Mouse (Mus musculus): ENCODE results near the gene Rph3al. TPM values are rescaled to one million over a fixed set of nuclear protein-coding genes. Genes with fewer than 3 reads are reported as not detected.
A peak's percentile ranks its signal among the peaks of the same experiment; 100 is the strongest.

Gene Rph3al
- polyA plus RNA-seq, 1 experiment from 2014 or later = 2.7 TPM

GRCm38 (mm10) chr11:75846589-75846988 lies 91.6 kb downstream of the Rph3al start:
- 51% methylated on average over 7 of the region's 7 CpGs for WGBS
- DNase-seq (ENCODE audit: low spot score) = no peak
- Histone ChIP-seq H3K27ac (replicated peaks; ENCODE audit: low read depth, low read length) (no peak overlapping the region), H3K4me2 (ENCODE audit: low read depth, severe bottlenecking) (no peak overlapping the region), H3K36me3 (ENCODE audit: control insufficient read depth, insufficient read depth, low read length) (no peaks in the 10 kb centered on the region), H3K4me1 (ENCODE audit: control insufficient read depth, insufficient read depth, low read length) (peaks cover 15% of the 10 kb centered on the region), H3K27me3 (ENCODE audit: control insufficient read depth, insufficient read depth, low read length) (no peaks in the 10 kb centered on the region), H3K4me3 (ENCODE audit: low read depth, low read length) (no peak overlapping the region), H3K9ac (ENCODE audit: low read length) (no peak overlapping the region), H3K9me3 (ENCODE audit: control insufficient read depth, low read length) (no peaks in the 10 kb centered on the region)
- no peak for ATAC-seq (ENCODE audit: insufficient number of reproducible peaks, low FRiP score, low TSS enrichment, low read depth)

GRCm38 (mm10) chr11:75845675-75846074 lies 92.6 kb downstream of the Rph3al start:
- Histone ChIP-seq H3K4me3 (ENCODE audit: low read depth, low read length) (no peak overlapping the region), H3K4me2 (ENCODE audit: low read depth, severe bottlenecking) (no peak overlapping the region), H3K36me3 (ENCODE audit: control insufficient read depth, insufficient read depth, low read length) (no peaks in the 10 kb centered on the region), H3K9ac (ENCODE audit: low read length) (no peak overlapping the region), H3K4me1 (ENCODE audit: control insufficient read depth, insufficient read depth, low read length) (peaks cover 15% of the 10 kb centered on the region), H3K27ac (replicated peaks; ENCODE audit: low read depth, low read length) (no peak overlapping the region), H3K9me3 (ENCODE audit: control insufficient read depth, low read length) (no peaks in the 10 kb centered on the region), H3K27me3 (ENCODE audit: control insufficient read depth, insufficient read depth, low read length) (no peaks in the 10 kb centered on the region)
- ATAC-seq (ENCODE audit: insufficient number of reproducible peaks, low FRiP score, low TSS enrichment, low read depth) (no peak), DNase-seq (ENCODE audit: low spot score) (no peak)
- 42% methylated on average over 7 of the region's 7 CpGs for WGBS

- peak; percentile 58 for DNase-seq (ENCODE audit: low spot score)
- ATAC-seq (ENCODE audit: insufficient number of reproducible peaks, low FRiP score, low TSS enrichment, low read depth) = peak; percentile 39; the same call in 1 of the 2 replicates
- Histone ChIP-seq H3K4me2 (ENCODE audit: low read depth, severe bottlenecking) (no peak overlapping the region), H3K27me3 (ENCODE audit: control insufficient read depth, insufficient read depth, low read length) (no peaks in the 10 kb centered on the region), H3K27ac (replicated peaks; ENCODE audit: low read depth, low read length) (no peak overlapping the region), H3K9me3 (ENCODE audit: control insufficient read depth, low read length) (no peaks in the 10 kb centered on the region), H3K4me3 (ENCODE audit: low read depth, low read length) (no peak overlapping the region), H3K4me1 (ENCODE audit: control insufficient read depth, insufficient read depth, low read length) (peaks cover 15% of the 10 kb centered on the region), H3K36me3 (ENCODE audit: control insufficient read depth, insufficient read depth, low read length) (no peaks in the 10 kb centered on the region), H3K9ac (ENCODE audit: low read length) (no peak overlapping the region)
- WGBS = 47% methylated on average over 4 of the region's 4 CpGs
Measured at GRCm38 (mm10) chr11:75842904-75843619, 95.2 kb downstream of the Rph3al start.

GRCm38 (mm10) chr11:75841503-75841902 lies 96.7 kb downstream of the Rph3al start:
- no peak overlapping the region for H3K4me3 ChIP-seq (ENCODE audit: low read depth, low read length)
- no peak overlapping the region for H3K4me2 ChIP-seq (ENCODE audit: low read depth, severe bottlenecking)
- 65% methylated on average over 3 of the region's 3 CpGs for WGBS
- peaks cover 12% of the 10 kb centered on the region for H3K4me1 ChIP-seq (ENCODE audit: control insufficient read depth, insufficient read depth, low read length)
- no peak for ATAC-seq (ENCODE audit: insufficient number of reproducible peaks, low FRiP score, low TSS enrichment, low read depth)
- no peaks in the 10 kb centered on the region for H3K27me3 ChIP-seq (ENCODE audit: control insufficient read depth, insufficient read depth, low read length)
- no peak overlapping the region for H3K27ac ChIP-seq (replicated peaks; ENCODE audit: low read depth, low read length)
- no peaks in the 10 kb centered on the region for H3K9me3 ChIP-seq (ENCODE audit: control insufficient read depth, low read length)
- no peak for DNase-seq (ENCODE audit: low spot score)
- no peak overlapping the region for H3K9ac ChIP-seq (ENCODE audit: low read length)
- no peaks in the 10 kb centered on the region for H3K36me3 ChIP-seq (ENCODE audit: control insufficient read depth, insufficient read depth, low read length)

GRCm38 (mm10) chr11:75839536-75840430 lies 98.4 kb downstream of the Rph3al start:
- 85% methylated on average over 12 of the region's 12 CpGs for WGBS
- no peak for ATAC-seq (ENCODE audit: insufficient number of reproducible peaks, low FRiP score, low TSS enrichment, low read depth)
- Histone ChIP-seq H3K36me3 (ENCODE audit: control insufficient read depth, insufficient read depth, low read length) (no peaks in the 10 kb centered on the region), H3K27ac (replicated peaks; ENCODE audit: low read depth, low read length) (no peak overlapping the region), H3K4me2 (ENCODE audit: low read depth, severe bottlenecking) (no peak overlapping the region), H3K27me3 (ENCODE audit: control insufficient read depth, insufficient read depth, low read length) (no peaks in the 10 kb centered on the region), H3K4me3 (ENCODE audit: low read depth, low read length) (no peak overlapping the region), H3K4me1 (ENCODE audit: control insufficient read depth, insufficient read depth, low read length) (peaks cover 12% of the 10 kb centered on the region), H3K9ac (ENCODE audit: low read length) (no peak overlapping the region), H3K9me3 (ENCODE audit: control insufficient read depth, low read length) (no peaks in the 10 kb centered on the region)
- DNase-seq (ENCODE audit: low spot score) = no peak

GRCm38 (mm10) chr11:75838861-75839426 lies 99.3 kb downstream of the Rph3al start:
- H3K27ac ChIP-seq (replicated peaks; ENCODE audit: low read depth, low read length) = no peak overlapping the region
- WGBS = 67% methylated on average over 10 of the region's 10 CpGs
- no peak overlapping the region for H3K4me3 ChIP-seq (ENCODE audit: low read depth, low read length)
- no peaks in the 10 kb centered on the region for H3K27me3 ChIP-seq (ENCODE audit: control insufficient read depth, insufficient read depth, low read length)
- H3K9me3 ChIP-seq (ENCODE audit: control insufficient read depth, low read length) = no peaks in the 10 kb centered on the region
- H3K36me3 ChIP-seq (ENCODE audit: control insufficient read depth, insufficient read depth, low read length) = no peaks in the 10 kb centered on the region
- no peak overlapping the region for H3K9ac ChIP-seq (ENCODE audit: low read length)
- peaks cover 12% of the 10 kb centered on the region for H3K4me1 ChIP-seq (ENCODE audit: control insufficient read depth, insufficient read depth, low read length)
- no peak overlapping the region for H3K4me2 ChIP-seq (ENCODE audit: low read depth, severe bottlenecking)
- no peak for DNase-seq (ENCODE audit: low spot score)
- ATAC-seq (ENCODE audit: insufficient number of reproducible peaks, low FRiP score, low TSS enrichment, low read depth) = no peak

GRCm38 (mm10) chr11:75836240-75836610 lies 102.0 kb downstream of the Rph3al start:
- H3K9me3 ChIP-seq (ENCODE audit: control insufficient read depth, low read length) = no peaks in the 10 kb centered on the region
- H3K4me3 ChIP-seq (ENCODE audit: low read depth, low read length) = no peak overlapping the region
- no peaks in the 10 kb centered on the region for H3K4me1 ChIP-seq (ENCODE audit: control insufficient read depth, insufficient read depth, low read length)
- DNase-seq (ENCODE audit: low spot score) (no peak), ATAC-seq (ENCODE audit: insufficient number of reproducible peaks, low FRiP score, low TSS enrichment, low read depth) (no peak)
- H3K27ac ChIP-seq (replicated peaks; ENCODE audit: low read depth, low read length) = no peak overlapping the region
- H3K4me2 ChIP-seq (ENCODE audit: low read depth, severe bottlenecking) = no peak overlapping the region
- 52% methylated on average over 11 of the region's 11 CpGs for WGBS
- H3K9ac ChIP-seq (ENCODE audit: low read length) = no peak overlapping the region
- no peaks in the 10 kb centered on the region for H3K36me3 ChIP-seq (ENCODE audit: control insufficient read depth, insufficient read depth, low read length)
- no peaks in the 10 kb centered on the region for H3K27me3 ChIP-seq (ENCODE audit: control insufficient read depth, insufficient read depth, low read length)

- Histone ChIP-seq H3K4me3 (ENCODE audit: low read depth, low read length) (no peak overlapping the region), H3K27me3 (ENCODE audit: control insufficient read depth, insufficient read depth, low read length) (no peaks in the 10 kb centered on the region), H3K9ac (ENCODE audit: low read length) (no peak overlapping the region), H3K4me1 (ENCODE audit: control insufficient read depth, insufficient read depth, low read length) (no peaks in the 10 kb centered on the region), H3K27ac (replicated peaks; ENCODE audit: low read depth, low read length) (no peak overlapping the region), H3K9me3 (ENCODE audit: control insufficient read depth, low read length) (no peaks in the 10 kb centered on the region), H3K4me2 (ENCODE audit: low read depth, severe bottlenecking) (no peak overlapping the region), H3K36me3 (ENCODE audit: control insufficient read depth, insufficient read depth, low read length) (no peaks in the 10 kb centered on the region)
- DNase-seq (ENCODE audit: low spot score) (no peak), ATAC-seq (ENCODE audit: insufficient number of reproducible peaks, low FRiP score, low TSS enrichment, low read depth) (no peak)
- 81% methylated on average over 11 of the region's 11 CpGs for WGBS
Measured at GRCm38 (mm10) chr11:75835587-75836239, 102.5 kb downstream of the Rph3al start.

Data from limb, embryonic 11.5 days (tissue).